Mouse (Mus musculus) liver, embryonic 14.5 days (tissue): ENCODE measurements at regions not wholly inside any gene's neighbourhood (a gene's known extent, or its start where the extent isn't known, plus 50 kb on each side); places are given as distances from the start of the nearest gene placed in this dataset.

ENCODE experiments used
- CTCF ChIP-seq: IDR thresholded peaks from 2 replicates; pipeline ENCODE4 v1.5.1; 2016; ENCODE audit warnings: antibody characterized with exemption, low read depth, control low read depth
- EP300 ChIP-seq: IDR thresholded peaks from 2 replicates; pipeline ENCODE4 v1.6.1; 2016; ENCODE audit warnings: antibody characterized with exemption, low read depth

GRCm38 (mm10) chr11:7592010-7592409, 378.3 kb upstream of the Igfbp3 start:
- TF ChIP-seq CTCF, result no peak
- TF ChIP-seq EP300, result no peak
